Mouse (Mus musculus): ENCODE data around the gene Nprl3. TPM values are rescaled to one million over a fixed set of nuclear protein-coding genes. Genes with fewer than 3 reads are reported as not detected.
"Not testable (repeated sequence)": the region's sequence is repeated elsewhere in the genome, so short reads cannot be mapped to it uniquely, and the experiment has no call there.

The Nprl3 gene
- 50.9 and 51.4 TPM in 2 replicates for polyA plus RNA-seq (2015; fragmentation: Nextera tagmentation; extraction: Ambion mirVana)

GRCm38 (mm10) chr11:32267188-32267884, at the start of gene Nprl3:
Gene Nprl3 (minus strand): TSS chr11:32267707.
- no peaks in the 10 kb centered on the region for H3K36me3 ChIP-seq
- no peaks in the 10 kb centered on the region for H3K9me3 ChIP-seq
- no peaks in the 10 kb centered on the region for H3K27me3 ChIP-seq
- peak; percentile 100 for ATAC-seq (replicated peaks)
- peaks cover 16% of the 10 kb centered on the region for H3K4me1 ChIP-seq
- peak within 1 kb of the TSS; percentile 57 for H3K4me2 ChIP-seq (replicated peaks)
- H3K27ac ChIP-seq (replicated peaks): peak within 1 kb of the TSS; percentile 91
- WGBS: under 1% methylated on average over 54 of the region's 54 CpGs
- peak within 1 kb of the TSS; percentile 81 for H3K4me3 ChIP-seq
- H3K9ac ChIP-seq (replicated peaks): peak within 1 kb of the TSS; percentile 97

DNA sequence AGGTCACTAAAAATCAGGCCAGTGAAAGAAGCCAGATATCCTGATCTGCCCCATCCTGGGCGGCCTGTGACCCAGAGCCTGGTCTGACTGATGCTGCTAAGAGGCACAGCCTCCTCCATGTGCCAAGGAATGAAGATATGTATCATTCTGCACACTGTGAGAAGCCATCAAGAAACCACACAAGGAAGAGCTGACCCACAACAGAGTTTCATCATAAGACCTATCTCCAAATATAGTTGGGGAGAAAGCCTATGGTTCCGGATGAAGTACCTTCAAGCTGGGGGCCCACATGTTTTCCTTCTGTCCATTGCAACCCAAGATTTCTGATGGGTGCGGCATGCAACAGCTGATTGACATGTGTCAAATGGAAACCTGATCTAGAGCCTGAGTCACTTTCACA, 48.5 kb upstream of the Nprl3 start:
- ATAC-seq (replicated peaks): no peak
- WGBS: 92% methylated on average over 3 of the region's 3 CpGs
- H3K27ac ChIP-seq (replicated peaks): no peak overlapping the region

GRCm38 (mm10) chr11:32309928-32310327, 42.4 kb upstream of the Nprl3 start:
- Histone ChIP-seq H3K4me2 (replicated peaks) (no peak overlapping the region), H3K27ac (replicated peaks) (no peak overlapping the region), H3K9me3 (no peaks in the 10 kb centered on the region), H3K36me3 (no peaks in the 10 kb centered on the region), H3K4me3 (no peak overlapping the region), H3K9ac (replicated peaks) (no peak overlapping the region), H3K27me3 (no peaks in the 10 kb centered on the region), H3K4me1 (no peaks in the 10 kb centered on the region)
- 78% methylated on average over 3 of the region's 3 CpGs for WGBS
- no peak for ATAC-seq (replicated peaks)

More for the DNA sequence above, 48.5 kb upstream of the Nprl3 start:
- Histone ChIP-seq H3K36me3 (no peaks in the 10 kb centered on the region), H3K9me3 (no peaks in the 10 kb centered on the region), H3K4me3 (no peak overlapping the region), H3K4me1 (no peaks in the 10 kb centered on the region), H3K4me2 (replicated peaks) (no peak overlapping the region), H3K9ac (replicated peaks) (no peak overlapping the region), H3K27me3 (no peaks in the 10 kb centered on the region)

DNA sequence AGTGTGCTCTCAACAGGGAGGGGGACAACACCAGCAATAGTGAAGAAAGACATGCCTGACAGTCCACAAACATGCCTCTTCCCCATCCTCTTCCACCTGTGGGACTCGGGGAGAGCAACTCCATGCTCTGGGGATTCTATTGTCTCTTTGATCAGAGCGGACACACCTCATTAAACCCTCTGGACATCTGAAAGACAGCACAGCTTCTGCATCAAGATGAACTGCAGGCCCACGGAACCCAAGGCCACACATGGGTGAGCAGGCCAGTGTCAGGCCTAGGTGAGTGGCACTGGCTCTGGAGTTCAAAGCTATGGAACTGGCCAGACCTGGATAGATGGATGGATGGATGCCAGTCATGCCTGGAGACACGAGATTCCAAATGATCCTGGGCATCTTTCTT, 41.9 kb upstream of the Nprl3 start:
- Histone ChIP-seq H3K36me3 (no peaks in the 10 kb centered on the region), H3K4me1 (no peaks in the 10 kb centered on the region), H3K4me2 (replicated peaks) (no peak overlapping the region), H3K9me3 (no peaks in the 10 kb centered on the region), H3K27me3 (no peaks in the 10 kb centered on the region), H3K27ac (replicated peaks) (no peak overlapping the region), H3K4me3 (no peak overlapping the region), H3K9ac (replicated peaks) (no peak overlapping the region)
- no peak for ATAC-seq (replicated peaks)
- WGBS: 43% methylated on average over 4 of the region's 4 CpGs

- H3K4me2 ChIP-seq (replicated peaks): no peak overlapping the region
- no peak overlapping the region for H3K27ac ChIP-seq (replicated peaks)
- no peaks in the 10 kb centered on the region for H3K9me3 ChIP-seq
- ATAC-seq (replicated peaks): no peak
- H3K4me1 ChIP-seq: peaks cover 9% of the 10 kb centered on the region; the same call in 1 of the 2 replicates
- H3K9ac ChIP-seq (replicated peaks): no peak overlapping the region
- no peaks in the 10 kb centered on the region for H3K36me3 ChIP-seq
- H3K4me3 ChIP-seq: no peak overlapping the region
- no peaks in the 10 kb centered on the region for H3K27me3 ChIP-seq
- WGBS: 73% methylated on average over 1 of the region's 1 CpGs
Measured at GRCm38 (mm10) chr11:32307006-32307405, 39.5 kb upstream of the Nprl3 start.

GRCm38 (mm10) chr11:32303455-32303854, 35.9 kb upstream of the Nprl3 start:
- no peak overlapping the region for H3K4me3 ChIP-seq
- peaks cover 9% of the 10 kb centered on the region; the same call in 1 of the 2 replicates for H3K4me1 ChIP-seq
- H3K9me3 ChIP-seq: no peaks in the 10 kb centered on the region
- no peaks in the 10 kb centered on the region for H3K36me3 ChIP-seq
- WGBS: 92% methylated on average over 1 of the region's 1 CpGs
- no peak for ATAC-seq (replicated peaks)
- no peak overlapping the region for H3K9ac ChIP-seq (replicated peaks)
- no peaks in the 10 kb centered on the region for H3K27me3 ChIP-seq
- no peak overlapping the region for H3K27ac ChIP-seq (replicated peaks)
- H3K4me2 ChIP-seq (replicated peaks): no peak overlapping the region

- no peaks in the 10 kb centered on the region for H3K9me3 ChIP-seq
- no peak overlapping the region for H3K4me3 ChIP-seq
- no peak overlapping the region for H3K9ac ChIP-seq (replicated peaks)
- no peaks in the 10 kb centered on the region for H3K27me3 ChIP-seq
- peak; percentile 60 for ATAC-seq (replicated peaks)
- 38% methylated on average over 2 of the region's 2 CpGs for WGBS
- H3K27ac ChIP-seq (replicated peaks): peak overlapping the region; percentile 31; the same call in 1 of the 2 replicates
- H3K4me2 ChIP-seq (replicated peaks): no peak overlapping the region
- no peaks in the 10 kb centered on the region for H3K36me3 ChIP-seq
- peaks cover 9% of the 10 kb centered on the region; the same call in 1 of the 2 replicates for H3K4me1 ChIP-seq
Measured at GRCm38 (mm10) chr11:32302824-32303419, 35.4 kb upstream of the Nprl3 start.

GRCm38 (mm10) chr11:32301506-32301905, 34.0 kb upstream of the Nprl3 start:
- H3K9ac ChIP-seq (replicated peaks): no peak overlapping the region
- WGBS: 73% methylated on average over 1 of the region's 1 CpGs

GRCm38 (mm10) chr11:32300279-32301267, 33.1 kb upstream of the Nprl3 start:
- H3K9me3 ChIP-seq: no peaks in the 10 kb centered on the region
- peak overlapping the region; percentile 40 for H3K4me2 ChIP-seq (replicated peaks)
- 58% methylated on average over 16 of the region's 17 CpGs for WGBS
- peak overlapping the region; percentile 29 for H3K4me3 ChIP-seq
- no peak overlapping the region for H3K27ac ChIP-seq (replicated peaks)
- no peaks in the 10 kb centered on the region for H3K36me3 ChIP-seq
- no peak for ATAC-seq (replicated peaks)
- no peak overlapping the region for H3K9ac ChIP-seq (replicated peaks)
- H3K4me1 ChIP-seq: peaks cover 9% of the 10 kb centered on the region; the same call in 1 of the 2 replicates
- no peaks in the 10 kb centered on the region for H3K27me3 ChIP-seq

More at GRCm38 (mm10) chr11:32301506-32301905, 34.0 kb upstream of the Nprl3 start:
- no peaks in the 10 kb centered on the region for H3K36me3 ChIP-seq
- no peak overlapping the region for H3K4me2 ChIP-seq (replicated peaks)
- no peaks in the 10 kb centered on the region for H3K9me3 ChIP-seq
- H3K27me3 ChIP-seq: no peaks in the 10 kb centered on the region
- H3K4me1 ChIP-seq: peaks cover 9% of the 10 kb centered on the region; the same call in 1 of the 2 replicates
- no peak for ATAC-seq (replicated peaks)
- H3K4me3 ChIP-seq: no peak overlapping the region
- H3K27ac ChIP-seq (replicated peaks): no peak overlapping the region

DNA sequence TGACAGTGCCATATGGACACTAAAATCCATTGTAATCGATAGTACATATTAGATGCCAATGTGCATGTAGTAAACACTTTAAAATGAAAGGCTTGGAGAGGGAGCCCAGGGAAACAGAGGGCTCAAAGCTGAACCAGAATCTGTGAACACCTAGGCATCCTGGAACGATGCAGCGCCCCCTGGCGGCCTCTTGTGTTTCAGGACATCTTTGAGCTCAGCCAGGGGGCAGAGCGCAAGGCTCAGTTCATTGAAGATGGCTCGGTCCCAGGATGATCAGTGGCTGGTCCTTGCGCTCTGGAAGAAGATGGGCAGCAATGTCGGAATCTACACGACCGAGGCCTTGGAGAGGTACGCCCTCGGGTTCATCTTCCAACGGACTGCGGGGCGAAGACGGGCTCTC, 32.4 kb upstream of the Nprl3 start, which contains the start of gene Hbq1a:
Hbq1a (plus strand) TSS at position 205 of the 400 bp plus-strand sequence.
- not testable (repeated sequence) for H3K36me3 ChIP-seq; H3K27ac ChIP-seq (replicated peaks); H3K9me3 ChIP-seq; H3K9ac ChIP-seq (replicated peaks); H3K27me3 ChIP-seq; H3K4me1 ChIP-seq
- ATAC-seq (replicated peaks): peak; percentile 55; the same call in 1 of the 2 replicates
- peak within 1 kb of the TSS; percentile 29 for H3K4me3 ChIP-seq
- WGBS: 5% methylated on average over 16 of the region's 16 CpGs
- H3K4me2 ChIP-seq (replicated peaks): peak within 1 kb of the TSS; percentile 40

DNA sequence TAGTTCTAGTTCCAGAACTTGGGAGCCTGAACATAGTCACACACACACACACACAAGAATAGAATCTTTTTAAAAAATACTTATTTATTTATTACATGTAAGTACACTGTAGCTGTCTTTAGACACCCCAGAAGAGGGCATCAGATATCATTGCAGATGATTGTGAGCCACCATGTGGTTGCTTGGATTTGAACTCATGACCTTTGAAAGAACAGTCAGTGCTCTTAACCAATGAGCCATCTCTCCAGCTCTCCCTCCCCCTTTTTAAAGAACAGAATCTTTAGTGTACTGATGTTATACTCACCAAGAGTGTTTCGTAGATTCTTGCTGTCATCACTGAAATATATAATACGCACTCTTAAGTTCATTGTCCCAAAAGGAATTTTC, 31.0 kb upstream of the Nprl3 start:
- Histone ChIP-seq H3K4me2 (replicated peaks) (no peak overlapping the region), H3K9ac (replicated peaks) (no peak overlapping the region), H3K27me3 (no peaks in the 10 kb centered on the region), H3K4me1 (peaks cover 9% of the 10 kb centered on the region; the same call in 1 of the 2 replicates), H3K9me3 (no peaks in the 10 kb centered on the region), H3K36me3 (no peaks in the 10 kb centered on the region), H3K27ac (replicated peaks) (no peak overlapping the region), H3K4me3 (no peak overlapping the region)
- 97% methylated on average over 2 of the region's 2 CpGs for WGBS
- ATAC-seq (replicated peaks): no peak
